Mouse (Mus musculus) E14TG2a.4 (cell line): ENCODE results near the gene Uqcrc2.

Experiments used
- CTCF ChIP-seq: conservative IDR thresholded peaks from 2 replicates; pipeline ENCODE4 v1.5.1; 2014; ENCODE audit warnings: low read length
- NANOG ChIP-seq: IDR thresholded peaks from 2 replicates; pipeline ENCODE4 v1.6.1; 2014; ENCODE audit warnings: borderline replicate concordance, low read length, mixed read lengths

- no peak for TF ChIP-seq NANOG
- TF ChIP-seq CTCF, result no peak
Observed at GRCm38 (mm10) chr7:120635362-120635781, 396 bp downstream of the Uqcrc2 start.
